Mouse (Mus musculus): ENCODE results near the gene Pcsk5. TPM values are rescaled to one million over a fixed set of nuclear protein-coding genes. Genes with fewer than 3 reads are reported as not detected.

Pcsk5 gene
- polyA plus RNA-seq, 1 experiment from 2014 or later = 33.9 TPM

DNA sequence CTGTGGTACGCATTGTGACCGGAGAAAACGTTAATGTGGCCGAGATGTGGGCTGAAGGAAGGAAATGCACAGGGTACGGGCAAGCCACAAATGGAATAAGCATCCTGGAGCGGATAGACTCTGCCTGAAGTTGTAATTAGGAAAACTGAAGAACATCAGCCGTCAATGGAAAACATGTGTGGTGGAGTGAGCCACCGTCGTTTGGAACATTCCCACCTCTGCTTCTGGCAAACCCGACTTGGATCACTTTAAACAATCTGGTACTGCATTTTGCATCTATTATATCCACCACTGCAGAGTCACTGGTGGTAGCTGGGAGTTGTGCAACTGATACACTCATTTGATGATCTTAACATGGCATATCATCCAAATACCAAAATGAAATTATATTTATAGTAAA, 120.4 kb downstream of the Pcsk5 start:
- Histone ChIP-seq H3K4me2 (no peak overlapping the region), H3K9me3 (no peaks in the 10 kb centered on the region), H3K9ac (no peak overlapping the region), H3K4me1 (peaks cover 16% of the 10 kb centered on the region), H3K4me3 (no peak overlapping the region), H3K27ac (no peak overlapping the region), H3K27me3 (no peaks in the 10 kb centered on the region), H3K36me3 (peaks cover 9% of the 10 kb centered on the region; the same call in 1 of the 2 replicates)
- 22% methylated on average over 10 of the region's 10 CpGs for whole genome bisulfite sequencing
- no peak for ATAC-seq (ENCODE audit: insufficient number of reproducible peaks, insufficient read depth, low FRiP score, low TSS enrichment, low read depth)

- Histone ChIP-seq H3K27ac (no peak overlapping the region), H3K4me2 (no peak overlapping the region), H3K4me1 (peaks cover 16% of the 10 kb centered on the region), H3K27me3 (no peaks in the 10 kb centered on the region), H3K4me3 (no peak overlapping the region), H3K9ac (no peak overlapping the region), H3K36me3 (peaks cover 25% of the 10 kb centered on the region), H3K9me3 (no peaks in the 10 kb centered on the region)
- 68% methylated on average over 9 of the region's 9 CpGs for WGBS
- no peak for ATAC-seq (ENCODE audit: insufficient number of reproducible peaks, insufficient read depth, low FRiP score, low TSS enrichment, low read depth)
Measured at GRCm38 (mm10) chr19:17715281-17715955, 122.0 kb downstream of the Pcsk5 start.

DNA sequence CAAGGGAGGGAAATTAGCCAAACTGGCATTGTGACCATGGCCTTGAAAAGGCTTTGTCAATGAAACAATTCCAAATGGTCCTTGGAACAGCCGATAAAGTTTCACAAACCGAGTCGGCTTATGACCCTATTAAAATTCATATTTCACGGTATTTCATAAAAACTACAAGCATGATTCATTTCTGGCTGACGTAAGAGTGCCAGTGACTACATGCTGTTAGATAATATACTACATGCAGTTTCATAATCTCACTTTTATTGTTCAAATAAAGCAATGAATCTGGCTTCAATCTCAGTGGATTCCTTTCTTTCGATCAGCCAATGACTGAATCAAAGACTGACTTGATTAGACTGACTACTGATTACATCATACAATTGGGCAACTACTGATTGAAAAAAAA, 145.8 kb downstream of the Pcsk5 start:
- Histone ChIP-seq H3K27me3 (no peaks in the 10 kb centered on the region), H3K9ac (no peak overlapping the region), H3K4me3 (no peak overlapping the region), H3K27ac (no peak overlapping the region), H3K4me2 (no peak overlapping the region), H3K9me3 (no peaks in the 10 kb centered on the region), H3K36me3 (no peaks in the 10 kb centered on the region), H3K4me1 (no peaks in the 10 kb centered on the region)
- ATAC-seq (ENCODE audit: insufficient number of reproducible peaks, insufficient read depth, low FRiP score, low TSS enrichment, low read depth) = no peak
- WGBS = 86% methylated on average over 6 of the region's 6 CpGs

- WGBS = 86% methylated on average over 7 of the region's 7 CpGs
- H3K9me3 ChIP-seq = no peaks in the 10 kb centered on the region
- no peaks in the 10 kb centered on the region for H3K27me3 ChIP-seq
- H3K9ac ChIP-seq = no peak overlapping the region
- no peaks in the 10 kb centered on the region for H3K4me1 ChIP-seq
- no peak for ATAC-seq (ENCODE audit: insufficient number of reproducible peaks, insufficient read depth, low FRiP score, low TSS enrichment, low read depth)
- H3K4me3 ChIP-seq = no peak overlapping the region
- no peak overlapping the region for H3K4me2 ChIP-seq
- peaks cover 30% of the 10 kb centered on the region for H3K36me3 ChIP-seq
- H3K27ac ChIP-seq = no peak overlapping the region
Measured at GRCm38 (mm10) chr19:17678371-17678770, 159.1 kb downstream of the Pcsk5 start.

- 82% methylated on average over 3 of the region's 3 CpGs for WGBS
- H3K36me3 ChIP-seq = no peaks in the 10 kb centered on the region
- no peaks in the 10 kb centered on the region for H3K9me3 ChIP-seq
- no peaks in the 10 kb centered on the region for H3K27me3 ChIP-seq
- ATAC-seq (ENCODE audit: insufficient number of reproducible peaks, insufficient read depth, low FRiP score, low TSS enrichment, low read depth) = no peak
- no peak overlapping the region for H3K9ac ChIP-seq
- no peak overlapping the region for H3K4me2 ChIP-seq
- H3K27ac ChIP-seq = no peak overlapping the region
- no peak overlapping the region for H3K4me3 ChIP-seq
- H3K4me1 ChIP-seq = peaks cover 20% of the 10 kb centered on the region
Measured at GRCm38 (mm10) chr19:17662676-17663075, 174.8 kb downstream of the Pcsk5 start.

DNA sequence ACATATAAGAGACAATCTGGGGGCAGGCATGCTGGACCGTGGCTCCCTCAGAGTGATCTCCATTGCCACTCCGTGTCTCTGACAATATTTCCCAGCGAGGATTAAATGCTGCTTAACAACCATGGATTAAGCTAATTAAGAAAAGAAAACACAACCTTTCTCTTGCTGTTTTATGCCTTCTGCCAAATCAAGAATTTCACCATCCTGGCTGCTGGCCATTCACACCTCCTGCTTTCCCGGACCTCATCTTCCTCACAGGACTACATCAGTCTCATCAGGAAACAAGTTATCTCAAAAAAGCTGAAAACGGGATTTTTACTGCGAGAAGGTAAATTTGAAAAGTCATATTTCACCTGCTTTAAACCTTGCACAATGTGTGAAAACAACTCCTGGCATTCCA, 175.2 kb downstream of the Pcsk5 start:
- no peaks in the 10 kb centered on the region for H3K27me3 ChIP-seq
- ATAC-seq (ENCODE audit: insufficient number of reproducible peaks, insufficient read depth, low FRiP score, low TSS enrichment, low read depth) = no peak

DNA sequence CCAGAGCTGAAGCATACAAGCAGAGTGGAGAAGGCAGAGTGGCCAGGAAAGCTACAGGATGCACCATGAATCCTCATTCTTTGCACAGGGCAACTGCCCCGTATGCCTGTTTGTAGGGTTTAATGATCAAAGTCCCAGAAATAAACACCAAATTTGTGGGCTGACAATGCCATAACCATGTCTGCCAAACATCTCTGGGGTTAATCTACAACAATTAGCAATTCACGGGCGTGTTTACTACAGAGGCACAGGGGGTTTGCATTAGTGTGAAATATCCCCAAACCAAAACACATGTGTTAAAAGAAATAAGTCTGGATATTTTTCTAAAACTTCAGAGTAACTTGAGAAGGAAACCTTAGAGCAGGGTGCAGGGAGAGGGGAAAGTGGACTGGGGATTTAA, 178.1 kb downstream of the Pcsk5 start:
- Histone ChIP-seq H3K4me3 (no peak overlapping the region), H3K9me3 (no peaks in the 10 kb centered on the region), H3K27ac (peak overlapping the region; percentile 45), H3K36me3 (peaks cover 5% of the 10 kb centered on the region; the same call in 1 of the 2 replicates), H3K4me2 (no peak overlapping the region), H3K9ac (no peak overlapping the region), H3K27me3 (no peaks in the 10 kb centered on the region), H3K4me1 (peaks cover 20% of the 10 kb centered on the region)
- 17% methylated on average over 3 of the region's 3 CpGs for WGBS
- ATAC-seq (ENCODE audit: insufficient number of reproducible peaks, insufficient read depth, low FRiP score, low TSS enrichment, low read depth) = no peak

More for the DNA sequence above, 175.2 kb downstream of the Pcsk5 start:
- Histone ChIP-seq H3K9me3 (no peaks in the 10 kb centered on the region), H3K9ac (no peak overlapping the region), H3K4me1 (peaks cover 20% of the 10 kb centered on the region), H3K4me3 (no peak overlapping the region), H3K4me2 (no peak overlapping the region), H3K36me3 (no peaks in the 10 kb centered on the region), H3K27ac (no peak overlapping the region)
- WGBS = 81% methylated on average over 6 of the region's 6 CpGs

GRCm38 (mm10) chr19:17650831-17651502, 186.5 kb downstream of the Pcsk5 start:
- Histone ChIP-seq H3K36me3 (peaks cover 8% of the 10 kb centered on the region; the same call in 1 of the 2 replicates), H3K9me3 (no peaks in the 10 kb centered on the region), H3K27ac (0 out of 2 replicates have a peak overlapping the region, but pooled peaks have one; percentile 22), H3K9ac (no peak overlapping the region), H3K4me2 (no peak overlapping the region), H3K4me3 (no peak overlapping the region), H3K27me3 (no peaks in the 10 kb centered on the region), H3K4me1 (peaks cover 27% of the 10 kb centered on the region)
- no peak for ATAC-seq (ENCODE audit: insufficient number of reproducible peaks, insufficient read depth, low FRiP score, low TSS enrichment, low read depth)
- WGBS = 49% methylated on average over 5 of the region's 5 CpGs

DNA sequence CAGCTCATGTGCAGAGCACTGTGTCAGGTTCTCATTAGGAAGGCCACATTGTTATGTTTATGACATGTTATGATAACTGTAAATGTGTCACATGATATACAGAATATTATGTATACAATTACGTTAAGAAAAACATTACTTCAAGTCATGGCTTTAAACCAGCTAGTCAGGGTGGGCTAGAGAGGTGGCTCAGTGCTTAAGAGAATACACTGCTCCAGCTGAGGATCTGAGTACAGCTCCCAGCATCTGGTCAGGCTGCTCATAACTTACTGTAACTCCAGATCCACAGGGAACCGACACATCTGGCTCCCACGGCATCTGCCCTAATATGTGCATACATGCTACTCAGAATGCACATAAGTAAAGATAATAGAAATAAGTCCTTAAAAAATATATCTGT, 187.5 kb downstream of the Pcsk5 start:
- no peak overlapping the region for H3K9ac ChIP-seq
- no peak for ATAC-seq (ENCODE audit: insufficient number of reproducible peaks, insufficient read depth, low FRiP score, low TSS enrichment, low read depth)
- no peak overlapping the region for H3K27ac ChIP-seq
- H3K36me3 ChIP-seq = peaks cover 8% of the 10 kb centered on the region; the same call in 1 of the 2 replicates
- no peak overlapping the region for H3K4me3 ChIP-seq
- no peaks in the 10 kb centered on the region for H3K27me3 ChIP-seq
- H3K9me3 ChIP-seq = no peaks in the 10 kb centered on the region
- peaks cover 34% of the 10 kb centered on the region for H3K4me1 ChIP-seq
- H3K4me2 ChIP-seq = no peak overlapping the region
- 39% methylated on average over 3 of the region's 3 CpGs for WGBS

DNA sequence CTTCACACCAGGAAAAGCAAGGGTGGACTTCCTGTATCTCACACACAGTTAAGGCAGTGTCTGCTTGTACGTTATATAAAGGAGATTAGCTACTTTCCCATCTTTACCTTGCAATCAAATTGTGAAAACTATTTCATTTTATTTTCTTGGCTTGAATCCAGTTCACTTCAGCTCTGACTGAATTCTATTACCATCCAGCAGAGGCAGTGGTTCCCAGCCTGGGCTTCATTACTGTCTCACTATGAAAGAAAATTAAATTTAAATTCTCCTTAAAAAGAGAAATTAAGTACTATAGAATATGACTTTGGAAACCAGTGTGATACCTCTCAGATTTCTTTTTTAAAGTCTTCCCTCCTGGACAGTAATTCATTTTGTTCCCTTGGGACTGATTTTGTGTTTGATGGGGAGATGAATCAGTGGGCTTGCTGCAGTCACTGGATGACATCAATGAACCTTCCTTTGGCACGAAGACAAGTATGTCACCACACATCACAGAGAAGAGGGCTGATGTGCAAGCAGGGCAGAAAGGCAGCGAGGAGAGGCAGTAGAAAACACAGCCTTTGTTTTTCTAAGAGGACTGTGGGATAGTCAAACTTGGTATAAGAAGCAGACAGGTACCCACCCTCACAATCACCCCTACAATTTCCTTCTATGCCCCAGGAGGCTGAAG, 194.2 kb downstream of the Pcsk5 start:
- H3K4me2 ChIP-seq = no peak overlapping the region
- no peak overlapping the region for H3K4me3 ChIP-seq
- no peaks in the 10 kb centered on the region for H3K27me3 ChIP-seq
- peaks cover 4% of the 10 kb centered on the region; the same call in 1 of the 2 replicates for H3K36me3 ChIP-seq
- H3K27ac ChIP-seq = no peak overlapping the region
- H3K4me1 ChIP-seq = peaks cover 36% of the 10 kb centered on the region
- H3K9ac ChIP-seq = no peak overlapping the region
- no peaks in the 10 kb centered on the region for H3K9me3 ChIP-seq
- ATAC-seq (ENCODE audit: insufficient number of reproducible peaks, insufficient read depth, low FRiP score, low TSS enrichment, low read depth) = no peak
- 37% methylated on average over 3 of the region's 3 CpGs for WGBS

- ATAC-seq (ENCODE audit: insufficient number of reproducible peaks, insufficient read depth, low FRiP score, low TSS enrichment, low read depth) = no peak
- H3K4me3 ChIP-seq = no peak overlapping the region
- no peaks in the 10 kb centered on the region for H3K27me3 ChIP-seq
- H3K9ac ChIP-seq = no peak overlapping the region
- H3K9me3 ChIP-seq = no peaks in the 10 kb centered on the region
- 28% methylated on average over 6 of the region's 6 CpGs for WGBS
- H3K4me1 ChIP-seq = peaks cover 44% of the 10 kb centered on the region
- peak overlapping the region; percentile 72 for H3K27ac ChIP-seq
- no peaks in the 10 kb centered on the region for H3K36me3 ChIP-seq
- H3K4me2 ChIP-seq = peak overlapping the region; percentile 30
Measured at GRCm38 (mm10) chr19:17635984-17636383, 201.4 kb downstream of the Pcsk5 start.

All from embryonic facial prominence, embryonic 13.5 days (tissue).